Mouse (Mus musculus) left cerebral cortex, adult 9 months (tissue): Measurements from ENCODE around the gene Ptprh.

Source experiments
- DNase-seq, 2 experiments: peaks; one replicate each; pipeline ENCODE4 v3.0.0; 2022; ENCODE audit warnings: low spot score in 2 of 2

Gene Ptprh

DNA sequence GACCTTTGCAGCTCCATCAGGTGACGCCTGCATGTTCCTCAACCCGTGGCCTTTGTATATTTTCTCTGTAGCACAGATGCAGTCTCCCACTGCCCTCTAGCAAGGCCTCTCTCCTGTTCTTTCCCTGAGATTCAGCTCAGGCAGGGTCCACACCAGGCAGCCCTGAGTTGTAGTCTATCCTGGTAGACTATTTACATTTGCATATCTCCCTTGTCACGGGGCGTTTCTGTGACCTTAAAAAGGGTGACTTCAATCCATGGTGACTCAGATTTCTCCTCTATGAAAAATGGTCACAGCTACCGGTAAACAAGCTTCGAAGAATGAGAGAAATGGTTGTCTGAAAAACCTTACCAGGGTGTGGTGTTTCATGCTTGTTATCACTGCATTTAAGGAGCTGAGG, at the start of gene Ptprh:
TSS of gene Ptprh (minus strand) at position 169 of the 400 bp plus-strand sequence.
- DNase-seq = no peak

DNA sequence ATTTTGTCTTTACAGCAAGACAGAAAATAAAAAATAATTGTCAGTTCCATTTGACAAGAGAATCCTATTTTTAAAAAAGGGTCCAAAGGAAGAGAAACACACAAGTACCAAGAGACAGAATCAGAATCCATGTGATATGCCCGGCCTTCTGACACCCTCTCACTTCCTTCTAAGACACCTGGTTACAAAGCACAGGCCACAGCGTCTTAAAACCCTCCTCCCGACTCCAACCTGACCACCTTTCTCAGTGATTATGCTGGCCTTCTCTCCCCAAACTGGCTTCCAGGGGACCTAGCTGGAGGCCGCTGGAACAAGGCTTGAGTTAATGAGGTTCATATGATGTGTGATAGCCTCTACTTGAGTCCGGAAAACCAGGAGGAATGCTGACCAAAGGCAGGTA, 49.5 kb upstream of the Ptprh start:
- DNase-seq = no peak

DNA sequence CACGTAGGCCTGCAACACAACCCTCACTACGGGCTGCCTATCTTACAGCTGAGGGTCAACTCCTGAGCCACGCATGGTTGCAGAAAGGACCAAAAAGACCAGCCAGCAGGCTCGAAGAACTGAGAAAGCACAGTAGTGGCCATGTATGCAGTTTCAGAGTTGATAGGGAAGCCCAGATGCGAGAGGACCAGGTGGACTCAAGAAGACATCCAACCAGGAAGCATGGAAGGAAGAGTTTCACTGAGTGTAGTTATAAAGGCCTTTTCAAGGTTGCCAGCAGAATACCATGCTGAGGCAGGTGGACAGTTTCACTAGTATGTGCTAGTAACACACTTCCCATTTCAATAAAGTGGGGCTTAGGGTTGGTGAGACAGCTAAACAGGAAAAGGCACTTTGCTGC, 48.9 kb upstream of the Ptprh start:
- DNase-seq = no peak

DNA sequence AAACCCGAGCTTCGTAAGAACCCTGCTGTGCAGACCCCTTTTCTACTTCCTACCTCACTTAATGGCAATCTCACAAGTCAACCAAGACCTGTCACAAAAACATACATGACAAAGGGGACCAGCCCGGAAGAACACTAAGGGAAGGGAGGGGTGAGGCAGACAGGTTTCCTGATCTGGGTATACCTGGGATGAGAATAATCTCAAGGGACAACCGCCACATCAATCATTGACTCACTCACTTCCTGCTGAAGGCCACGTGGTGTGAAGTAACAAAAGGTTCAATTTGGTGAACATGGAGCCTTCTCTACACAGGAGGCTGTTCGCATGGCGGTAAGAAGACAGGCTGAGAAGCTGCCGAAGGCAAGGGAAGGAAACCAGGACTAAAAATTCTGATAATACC, 47.7 kb upstream of the Ptprh start:
- DNase-seq = no peak

DNA sequence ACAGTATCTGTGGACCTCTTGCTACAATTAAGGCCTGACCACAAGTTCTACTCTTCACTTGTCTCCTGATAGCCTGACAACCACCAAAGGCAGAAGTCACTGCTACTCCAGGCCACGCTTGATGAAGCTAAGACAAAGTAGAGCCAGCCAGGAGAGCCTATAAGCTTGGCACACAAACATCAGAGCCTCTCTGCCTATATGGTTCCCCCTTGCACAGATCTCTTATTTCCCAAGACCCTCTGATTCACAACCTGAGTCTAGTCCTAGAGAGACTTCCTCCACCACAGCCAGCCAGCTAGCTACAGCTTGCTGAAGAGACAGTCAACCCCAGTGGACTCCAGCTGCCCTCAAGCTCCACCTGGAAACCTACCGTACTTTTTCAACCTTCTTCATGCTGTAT, 44.2 kb upstream of the Ptprh start:
- DNase-seq = no peak

DNA sequence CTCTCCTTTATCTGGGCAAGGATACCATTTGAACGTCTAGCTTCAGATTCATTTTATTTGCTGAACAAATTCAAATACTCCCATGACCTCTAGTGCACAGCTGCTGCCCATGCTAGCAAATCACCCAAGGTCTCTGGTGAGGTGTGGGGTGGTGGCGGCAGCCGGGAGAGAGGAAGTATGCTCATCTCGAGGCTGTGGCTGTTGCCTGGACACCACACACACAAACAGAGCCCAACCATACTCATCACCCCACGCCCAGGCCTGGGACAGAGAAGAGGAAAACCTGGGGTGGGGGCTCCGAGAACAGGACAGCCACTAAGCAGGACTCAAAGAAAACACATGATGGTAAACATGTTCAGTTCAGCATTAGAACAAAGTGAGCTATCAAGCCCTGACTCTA, 43.5 kb upstream of the Ptprh start:
- no peak for DNase-seq

DNA sequence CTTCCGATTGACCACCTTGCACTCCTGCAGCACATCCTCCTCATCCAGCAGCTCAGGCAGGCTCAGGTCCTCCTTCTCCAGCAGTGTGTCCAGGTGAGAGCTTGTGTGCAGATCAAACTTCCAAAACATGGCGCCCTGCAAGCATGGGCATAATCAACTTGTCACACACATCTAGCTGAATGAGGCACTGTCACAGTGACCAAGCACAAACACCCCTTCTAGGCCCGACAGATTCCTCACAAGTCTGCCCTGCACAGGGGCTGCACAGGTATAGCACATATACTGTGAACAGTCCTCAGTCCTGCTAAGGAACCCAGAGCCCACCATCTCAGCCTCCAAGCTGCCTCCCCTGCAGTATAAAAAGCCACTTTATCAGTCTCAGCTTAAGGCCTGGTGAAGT, 43.0 kb upstream of the Ptprh start:
- no peak for DNase-seq

DNA sequence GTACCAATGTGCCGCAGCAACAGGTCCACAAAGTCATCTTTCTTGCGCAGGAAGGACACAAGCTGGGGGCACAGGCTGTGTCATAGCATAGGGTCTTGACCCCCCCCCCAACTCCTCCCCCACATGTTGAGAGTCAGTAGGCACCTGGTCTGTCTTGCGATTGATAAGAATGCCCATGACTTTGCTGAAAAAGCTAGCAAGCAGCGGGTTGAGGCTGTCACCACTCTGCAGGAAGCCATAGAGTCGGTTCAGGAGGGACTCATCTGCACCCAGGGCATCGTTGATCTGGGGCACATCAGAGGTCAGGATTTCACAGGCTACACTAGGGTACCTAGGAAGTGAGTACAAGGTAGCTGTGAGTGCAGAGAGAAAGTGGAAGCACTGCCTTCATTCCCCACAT, 39.4 kb upstream of the Ptprh start:
- no peak for DNase-seq

DNA sequence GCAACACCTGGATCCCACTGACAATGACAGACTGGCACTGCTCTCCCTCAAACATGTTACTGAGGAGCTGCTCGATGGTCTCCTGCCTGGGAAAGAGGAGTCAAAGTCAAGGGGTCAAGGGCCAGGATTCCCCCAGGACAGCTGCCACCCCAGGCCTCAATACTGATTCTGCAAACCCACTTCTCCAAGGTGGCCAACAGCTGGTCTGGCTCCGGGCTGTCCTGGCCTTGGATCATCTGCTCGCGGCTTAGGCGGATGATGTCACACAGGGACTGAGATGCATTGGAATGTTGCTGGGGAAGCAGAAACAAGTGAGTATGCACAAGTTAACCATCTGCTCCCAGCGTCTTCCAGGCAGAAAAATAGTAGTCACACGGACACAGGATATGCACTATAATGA, 38.1 kb upstream of the Ptprh start:
- no peak for DNase-seq

DNA sequence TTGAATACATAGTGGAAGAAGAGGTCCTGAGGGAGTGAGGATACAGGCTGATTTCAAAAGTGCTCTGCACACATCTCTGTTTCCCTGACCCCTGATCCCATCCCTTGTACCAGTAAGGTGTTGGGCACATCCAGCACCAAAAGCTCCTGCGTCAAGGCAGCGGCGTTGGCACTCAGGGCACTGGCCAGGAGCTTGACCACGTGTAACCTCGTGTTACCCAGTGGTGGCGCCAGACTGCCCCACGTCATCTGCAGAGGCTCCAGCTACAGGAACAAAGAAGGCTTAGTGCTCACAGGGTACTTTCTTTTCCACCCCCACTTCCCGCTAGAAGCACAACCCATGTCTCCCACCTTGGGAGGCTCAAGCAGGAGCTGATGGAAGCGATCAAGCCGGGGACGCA, 37.3 kb upstream of the Ptprh start:
- DNase-seq = no peak

DNA sequence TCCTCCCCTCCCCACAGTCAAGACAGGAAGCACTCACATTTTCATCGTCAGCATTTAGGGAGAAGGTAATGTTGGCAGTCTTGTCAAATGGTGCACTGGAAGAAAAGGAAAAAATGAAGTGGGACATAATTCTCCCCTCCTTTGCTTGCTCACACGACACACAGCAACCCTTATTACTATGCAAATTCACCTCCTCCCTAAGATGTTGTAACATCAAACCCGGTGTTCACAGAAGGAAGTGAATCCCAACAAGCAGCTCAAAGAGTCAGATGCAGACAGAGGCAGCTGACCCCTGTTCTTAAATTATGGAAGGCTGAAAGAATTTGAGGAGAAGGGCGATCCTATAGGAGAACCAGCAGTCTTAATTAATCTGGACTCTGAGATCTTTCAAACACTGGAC, 32.3 kb upstream of the Ptprh start:
- DNase-seq = no peak

DNA sequence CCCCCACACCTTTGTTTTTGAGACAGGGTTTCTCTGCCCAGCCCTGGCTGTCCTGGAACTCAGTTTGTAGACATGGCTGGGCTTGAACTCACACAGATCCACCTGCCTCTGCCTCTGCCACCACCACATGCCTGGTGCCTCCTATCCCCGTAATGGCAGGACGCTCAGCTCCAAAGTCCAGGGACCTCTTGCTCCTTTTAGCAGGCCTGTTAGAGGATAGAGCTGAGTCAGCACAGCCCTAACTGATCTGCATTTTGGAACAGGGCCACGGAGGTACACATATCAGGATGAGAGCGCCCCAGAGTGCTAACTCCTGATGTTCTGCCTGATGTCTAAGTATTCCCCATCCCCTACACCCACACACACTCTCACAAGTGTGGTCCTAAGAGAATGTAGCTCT, 27.2 kb upstream of the Ptprh start, which contains the start of gene Tmem86b:
TSS of gene Tmem86b (minus strand) at position 392 of the 400 bp plus-strand sequence.
- DNase-seq = no peak

DNA sequence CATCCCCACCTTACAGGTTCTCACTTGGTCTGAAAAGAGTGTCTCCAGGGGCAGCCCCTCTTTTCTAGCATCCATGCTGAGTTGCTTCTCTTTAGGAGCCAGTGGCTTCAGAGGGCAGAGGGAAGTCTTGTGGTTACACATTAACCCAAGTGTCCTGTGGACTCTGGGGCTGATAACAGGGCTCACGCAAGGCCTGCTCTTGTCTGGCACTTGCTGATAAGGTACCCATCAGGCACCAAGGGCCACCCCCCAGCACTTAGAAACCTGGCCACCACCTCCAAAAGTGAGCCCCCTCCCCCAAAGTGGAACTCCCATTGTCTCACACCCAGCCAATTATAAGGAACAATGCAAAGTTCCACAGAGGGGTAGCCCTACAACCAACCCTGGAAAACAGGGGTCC, 26.4 kb upstream of the Ptprh start:
- DNase-seq = no peak

DNA sequence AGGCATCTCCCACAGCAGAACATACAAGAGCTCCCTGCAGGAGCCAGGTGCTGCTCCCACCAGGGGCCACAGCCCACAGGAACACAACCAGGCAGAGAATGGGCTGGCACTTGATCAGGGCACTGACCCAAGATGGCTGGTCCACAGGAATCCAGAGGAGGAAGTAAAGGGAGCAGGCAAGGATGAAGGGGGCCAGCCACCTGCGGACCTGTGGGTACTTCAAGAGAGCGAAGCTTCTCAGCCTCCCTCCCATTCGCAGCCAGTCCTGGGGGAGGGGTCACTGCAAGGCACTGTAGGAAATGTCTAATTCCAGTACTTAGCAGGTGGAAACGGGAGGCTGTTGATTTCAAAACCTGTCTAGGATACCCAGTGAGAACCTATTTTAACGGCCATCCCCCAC, 25.7 kb upstream of the Ptprh start:
- DNase-seq = no peak

DNA sequence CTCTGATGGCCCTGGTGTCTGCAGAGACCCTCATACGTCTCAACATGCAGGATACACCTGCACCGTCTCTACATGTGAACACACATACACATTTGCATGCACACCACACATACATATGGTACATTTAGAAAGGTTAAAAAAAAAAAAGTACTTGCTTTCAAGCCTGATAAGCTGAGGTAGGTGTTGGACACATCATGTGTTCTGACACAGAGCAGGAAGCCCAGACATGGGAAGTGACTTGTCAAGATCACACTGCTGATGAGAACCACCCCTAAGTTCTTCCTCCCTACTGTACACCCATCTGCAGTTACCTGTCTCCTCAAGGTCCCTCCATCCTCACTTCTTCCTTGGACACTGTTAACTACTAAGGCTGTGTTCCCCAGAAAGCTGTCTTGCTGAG, 22.1 kb upstream of the Ptprh start:
- no peak for DNase-seq

DNA sequence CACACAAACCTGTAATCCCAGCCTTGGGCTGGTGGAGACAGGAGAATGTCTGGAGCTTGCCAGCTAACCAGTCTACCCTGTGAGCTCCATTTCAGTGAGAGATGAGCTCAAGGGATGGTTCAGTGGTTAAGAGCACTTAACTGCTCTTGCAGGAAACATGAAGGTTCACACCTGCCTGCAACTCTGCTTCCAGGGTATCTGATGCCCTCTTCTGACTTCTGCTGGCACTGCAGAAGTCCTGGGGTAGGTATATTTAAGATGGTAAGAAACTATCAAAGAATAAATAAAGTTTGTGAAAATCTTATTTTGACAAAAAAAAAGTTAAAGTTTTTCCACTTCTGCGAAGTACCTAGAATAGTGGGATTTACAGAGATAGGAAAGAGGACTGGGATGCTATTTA, 20.5 kb upstream of the Ptprh start:
- no peak for DNase-seq

DNA sequence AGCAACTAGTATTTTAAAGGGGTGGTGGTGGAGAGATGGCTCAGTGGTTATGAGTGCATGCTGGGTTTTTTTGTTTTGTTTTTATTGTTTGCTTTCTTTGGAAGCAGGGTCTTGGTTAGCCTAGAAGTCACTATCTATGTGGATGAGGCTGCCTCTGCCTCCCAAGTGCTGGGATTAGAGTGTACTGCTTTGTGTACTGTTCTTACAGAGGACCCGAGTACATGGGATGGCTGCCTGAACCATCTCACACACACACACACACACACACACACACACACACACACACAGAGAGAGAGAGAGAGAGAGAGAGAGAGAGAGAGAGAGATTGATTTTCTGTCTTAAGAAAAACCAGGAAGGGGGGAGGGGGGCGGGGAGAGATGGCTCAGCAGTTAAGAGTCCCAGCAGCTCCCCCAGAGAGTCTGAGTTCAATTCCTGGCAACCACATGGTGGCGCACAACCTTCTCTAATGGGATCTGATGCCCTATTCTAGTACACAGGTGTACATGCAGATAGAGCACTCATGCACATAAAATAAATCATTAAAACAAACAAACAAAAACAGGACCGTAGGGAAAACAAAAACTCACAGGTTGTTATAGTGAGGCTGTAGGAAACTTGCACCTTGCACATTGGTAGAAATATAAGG, 19.8 kb upstream of the Ptprh start:
- no peak for DNase-seq

DNA sequence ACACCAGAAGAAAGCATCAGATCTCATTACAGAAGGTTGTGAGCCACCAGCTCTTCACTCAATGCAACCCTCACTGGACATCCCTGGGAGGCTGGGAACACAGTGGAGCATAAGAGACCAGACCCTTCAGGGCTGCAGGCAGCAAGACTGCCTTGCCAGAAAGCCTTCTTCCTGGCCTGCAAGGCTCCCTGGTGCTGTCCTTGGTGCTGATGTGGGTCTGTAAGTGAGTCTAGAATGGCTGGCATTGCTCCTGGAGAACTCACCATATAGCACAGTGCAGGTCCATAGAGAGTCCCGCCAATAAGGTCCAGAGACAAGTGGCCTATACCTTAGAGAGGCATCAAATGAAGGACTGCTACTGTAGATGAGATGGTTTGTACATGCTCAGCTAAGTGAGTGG, 16.1 kb upstream of the Ptprh start:
- DNase-seq = no peak

DNA sequence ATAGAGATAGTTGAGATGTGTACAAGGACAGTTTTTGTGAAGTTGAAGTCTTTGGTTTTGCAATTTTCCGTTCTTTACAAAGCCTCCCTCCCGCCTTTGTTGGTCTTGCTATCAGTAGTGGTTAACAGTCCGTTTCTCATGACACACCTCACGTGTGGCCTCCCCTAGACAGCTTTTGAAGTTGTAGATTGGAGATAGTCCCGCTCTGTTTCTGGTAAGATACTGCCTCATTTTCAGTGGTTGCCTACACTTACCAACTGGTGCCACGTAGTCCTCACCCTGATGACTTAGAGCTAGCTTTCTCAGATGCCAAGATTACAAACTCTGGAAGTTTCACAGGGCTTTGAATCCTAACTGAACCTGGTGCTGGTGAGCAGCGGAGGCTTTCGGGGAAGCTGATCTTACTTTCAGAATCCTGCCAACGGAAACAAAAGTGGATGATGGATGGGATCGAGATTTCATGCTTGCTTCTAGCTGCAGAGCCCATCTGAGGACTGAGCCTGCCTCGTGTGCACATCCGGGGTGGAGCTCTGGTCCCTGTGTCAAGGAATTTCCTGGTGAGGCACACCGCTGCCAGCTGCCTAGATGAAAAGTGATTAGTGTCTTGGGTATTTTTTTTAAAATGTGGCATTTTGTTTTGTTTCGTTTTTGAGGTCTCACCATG, 10.0 kb upstream of the Ptprh start:
- no peak for DNase-seq

DNA sequence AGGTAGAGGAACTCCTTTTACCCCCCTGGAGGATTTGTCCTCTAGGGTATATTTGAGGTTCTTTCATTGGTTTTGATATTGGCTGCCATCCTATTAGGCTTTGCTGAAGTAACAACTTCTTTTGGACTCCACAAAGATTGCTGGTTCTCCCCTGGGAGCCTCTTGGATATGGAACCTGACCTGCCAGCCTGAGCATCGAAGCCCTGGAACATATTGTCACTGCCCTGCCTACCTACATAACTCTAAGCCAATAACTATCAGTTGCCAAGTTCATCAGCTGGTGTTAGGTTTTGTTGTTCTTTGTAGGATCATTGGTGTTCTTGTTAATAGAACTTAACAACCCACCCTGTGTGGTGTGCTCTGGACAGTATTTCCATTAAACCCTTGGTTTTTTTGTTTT, 9.1 kb upstream of the Ptprh start:
- DNase-seq = no peak

DNA sequence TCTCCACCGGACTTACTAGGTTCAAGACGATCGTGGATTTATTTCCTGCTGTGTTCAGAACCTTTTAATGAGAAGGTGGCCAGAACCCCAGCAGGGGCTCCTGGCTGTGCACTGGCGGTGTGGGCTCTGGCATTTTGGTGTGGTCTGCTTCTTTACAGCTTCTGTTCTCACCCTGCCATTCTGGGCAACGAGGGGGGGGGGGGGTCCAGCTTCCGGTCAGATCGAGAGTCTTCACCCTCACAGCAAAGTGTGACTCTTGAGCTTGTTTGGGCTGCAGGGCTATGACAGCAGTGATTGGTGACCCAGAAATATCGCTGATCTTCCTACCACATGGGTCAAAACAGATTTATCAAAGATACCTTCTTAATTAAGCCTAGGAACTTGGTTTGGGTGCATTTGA, 8.5 kb upstream of the Ptprh start:
- no peak for DNase-seq

DNA sequence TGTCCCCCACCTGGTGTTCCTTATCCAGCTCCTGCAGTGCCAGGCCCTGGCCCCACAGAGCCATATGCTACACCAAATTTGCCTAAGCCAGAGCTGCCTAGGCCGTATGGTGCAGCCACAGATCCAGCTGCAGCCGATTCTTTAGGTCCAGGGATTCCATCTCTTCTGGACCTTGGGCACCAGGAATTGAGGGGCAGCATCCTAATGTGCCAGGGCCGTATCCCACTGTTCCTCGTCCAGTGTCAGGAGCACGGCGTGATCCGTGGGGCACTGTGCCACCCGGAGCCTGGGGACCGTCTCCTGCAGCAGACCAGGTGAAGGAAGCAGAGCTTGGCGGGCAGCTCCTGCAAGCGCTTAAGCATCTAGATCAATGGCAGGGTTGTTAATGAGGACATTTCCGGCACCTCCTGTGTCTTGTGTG, 8.1 kb upstream of the Ptprh start:
- DNase-seq = no peak

DNA sequence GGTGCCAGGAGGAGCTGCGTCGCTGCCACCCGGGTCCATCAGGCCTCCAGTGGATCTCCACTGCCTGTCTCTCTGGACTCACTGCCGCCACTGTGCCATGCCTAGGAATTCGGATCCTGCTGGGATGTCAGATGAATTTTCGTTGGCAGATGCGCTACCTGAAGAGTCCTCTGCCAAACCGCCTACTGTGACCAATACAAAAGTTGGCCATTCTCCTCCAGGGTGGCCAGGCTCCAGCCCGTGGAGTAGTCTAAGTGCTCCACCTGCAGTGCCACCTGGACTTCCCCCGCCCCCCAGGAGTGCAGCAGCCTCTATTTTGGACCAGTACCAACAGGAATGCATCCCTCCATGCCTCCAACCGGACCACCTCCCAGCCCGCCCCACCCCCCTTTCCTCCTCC, 7.7 kb upstream of the Ptprh start:
- no peak for DNase-seq

DNA sequence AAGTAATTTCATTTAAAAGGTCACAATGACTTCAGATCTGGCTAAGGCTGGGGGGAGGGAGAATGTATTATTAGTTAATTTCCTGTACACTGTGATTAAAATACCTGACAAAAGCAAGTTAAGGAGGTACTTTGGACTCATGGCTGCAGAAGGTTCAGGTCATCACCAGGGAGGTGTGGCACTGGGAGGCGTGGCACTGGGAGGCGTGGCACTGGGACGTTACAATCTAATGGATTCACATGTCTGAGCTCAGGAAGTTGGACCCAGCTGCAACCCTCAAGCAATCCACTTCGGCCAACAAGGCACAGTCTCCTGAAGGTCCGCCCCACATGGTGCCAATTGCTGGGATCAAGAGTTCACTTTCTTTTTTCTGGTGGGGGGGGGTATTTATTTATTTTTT, 4.2 kb upstream of the Ptprh start:
- DNase-seq = no peak
